Mouse (Mus musculus): ENCODE results near the gene 3110009E18Rik. TPM values are rescaled to one million over a fixed set of nuclear protein-coding genes. Genes with fewer than 3 reads are reported as not detected.
"Not testable (repeated sequence)": the region's sequence is repeated elsewhere in the genome, so short reads cannot be mapped to it uniquely, and the experiment has no call there.

3110009E18Rik gene
- polyA plus RNA-seq, 1 experiment from 2014 or later: 13.7 TPM

DNA sequence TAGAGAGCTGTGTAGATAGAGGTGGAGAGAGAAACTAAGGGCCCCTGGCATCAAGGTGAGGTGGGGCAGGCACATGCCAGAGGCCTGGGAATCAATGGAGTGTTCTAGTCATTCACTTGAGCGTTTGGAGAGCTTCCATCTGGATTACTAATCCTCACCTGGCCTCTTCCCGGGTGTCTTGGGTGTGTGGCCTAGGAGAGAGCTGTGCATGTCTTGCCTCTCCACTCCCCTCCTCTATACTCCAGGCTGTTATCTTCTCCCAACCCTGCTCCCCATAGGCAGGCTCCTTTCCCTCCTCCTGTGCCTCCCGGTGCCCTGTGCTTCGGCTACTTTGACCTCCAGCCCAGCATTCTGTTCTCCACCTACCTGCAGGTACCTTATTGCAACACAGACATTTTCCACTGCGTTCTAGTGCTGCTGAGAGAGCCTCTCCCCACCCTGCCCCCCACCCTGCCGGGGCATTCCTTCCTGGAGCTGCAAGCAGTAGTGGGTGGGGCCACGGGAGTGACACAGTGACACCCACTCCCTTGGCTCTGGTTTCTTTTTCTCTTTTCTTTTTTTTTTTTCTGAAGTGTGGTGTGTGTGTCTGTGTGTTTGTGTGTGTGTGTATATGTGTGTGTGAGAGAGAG lies 37.9 kb upstream of the 3110009E18Rik start:
- H3K27ac ChIP-seq (ENCODE audit: low read length): no peak overlapping the region
- no peak overlapping the region for H3K4me3 ChIP-seq (ENCODE audit: low read depth, low read length)
- 43% methylated on average over 7 of the region's 7 CpGs for WGBS
- H3K9ac ChIP-seq (ENCODE audit: low read depth, low read length): no peak overlapping the region
- no peaks in the 10 kb centered on the region for H3K4me1 ChIP-seq (ENCODE audit: control insufficient read depth, insufficient read depth, low read length)
- no peaks in the 10 kb centered on the region for H3K27me3 ChIP-seq (ENCODE audit: control insufficient read depth, insufficient read depth, low read depth, low read length)
- no peak overlapping the region for H3K4me2 ChIP-seq (ENCODE audit: low read length)
- no peaks in the 10 kb centered on the region for H3K9me3 ChIP-seq (replicated peaks; ENCODE audit: control insufficient read depth, low read length, poor library complexity, severe bottlenecking)
- no peaks in the 10 kb centered on the region for H3K36me3 ChIP-seq (ENCODE audit: control insufficient read depth, insufficient read depth, low read length)
- ATAC-seq: no peak

DNA sequence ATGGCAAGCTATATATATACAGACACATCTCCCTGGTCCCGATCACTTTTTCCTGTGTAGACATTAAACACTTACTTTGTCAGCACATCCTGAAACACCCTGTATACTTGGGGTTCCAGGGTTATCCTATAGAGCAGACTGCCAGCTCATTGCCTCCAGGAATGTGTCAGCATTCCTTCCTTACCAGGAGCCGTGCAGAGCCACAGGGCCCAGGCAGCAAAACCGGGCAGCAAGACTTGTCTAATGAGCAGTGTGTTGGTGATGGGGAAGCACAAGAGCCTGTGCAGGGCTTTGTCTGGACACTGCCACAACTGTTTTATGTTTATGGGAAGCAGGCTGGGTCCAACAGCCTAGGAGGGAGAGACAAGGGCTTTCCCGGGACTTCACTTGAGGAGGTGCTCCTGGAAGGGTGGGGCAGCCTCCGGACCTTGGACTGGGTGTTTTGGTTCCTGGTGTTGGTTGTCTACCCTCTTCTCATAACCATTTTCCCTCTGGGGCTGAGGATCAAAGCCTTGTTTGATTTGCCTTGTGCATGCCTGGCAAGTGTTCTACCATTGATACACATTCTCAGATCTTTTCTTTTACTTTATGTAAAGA lies 37.0 kb upstream of the 3110009E18Rik start:
- no peaks in the 10 kb centered on the region for H3K36me3 ChIP-seq (ENCODE audit: control insufficient read depth, insufficient read depth, low read length)
- no peak overlapping the region for H3K27ac ChIP-seq (ENCODE audit: low read length)
- H3K9me3 ChIP-seq (replicated peaks; ENCODE audit: control insufficient read depth, low read length, poor library complexity, severe bottlenecking): no peaks in the 10 kb centered on the region
- no peak for ATAC-seq
- 61% methylated on average over 5 of the region's 5 CpGs for WGBS
- H3K4me2 ChIP-seq (ENCODE audit: low read length): no peak overlapping the region
- H3K9ac ChIP-seq (ENCODE audit: low read depth, low read length): no peak overlapping the region
- no peaks in the 10 kb centered on the region for H3K4me1 ChIP-seq (ENCODE audit: control insufficient read depth, insufficient read depth, low read length)
- no peak overlapping the region for H3K4me3 ChIP-seq (ENCODE audit: low read depth, low read length)
- H3K27me3 ChIP-seq (ENCODE audit: control insufficient read depth, insufficient read depth, low read depth, low read length): no peaks in the 10 kb centered on the region

DNA sequence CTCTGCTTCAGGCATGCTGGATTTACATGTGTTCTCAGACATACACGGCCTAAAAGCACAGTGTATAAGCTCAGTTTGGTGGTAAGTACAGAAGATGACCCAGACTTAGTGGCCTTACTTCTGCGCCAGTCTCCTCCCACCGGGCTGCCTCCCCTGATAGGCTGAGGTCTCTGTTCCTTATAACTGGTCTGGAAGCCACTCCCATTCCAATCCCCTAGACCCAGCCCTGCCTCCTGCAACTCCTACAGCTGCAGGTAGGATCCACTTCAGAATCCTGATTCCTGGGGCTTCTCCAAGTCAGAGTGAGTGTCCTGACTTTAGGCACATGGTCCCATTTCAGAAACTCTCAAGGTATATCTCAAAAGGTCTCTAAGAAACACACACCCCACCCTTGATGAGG lies 35.3 kb upstream of the 3110009E18Rik start:
- Histone ChIP-seq H3K4me3 (ENCODE audit: low read depth, low read length) (no peak overlapping the region), H3K4me1 (ENCODE audit: control insufficient read depth, insufficient read depth, low read length) (no peaks in the 10 kb centered on the region), H3K9me3 (replicated peaks; ENCODE audit: control insufficient read depth, low read length, poor library complexity, severe bottlenecking) (no peaks in the 10 kb centered on the region), H3K4me2 (ENCODE audit: low read length) (no peak overlapping the region), H3K27me3 (ENCODE audit: control insufficient read depth, insufficient read depth, low read depth, low read length) (no peaks in the 10 kb centered on the region), H3K9ac (ENCODE audit: low read depth, low read length) (no peak overlapping the region), H3K27ac (ENCODE audit: low read length) (no peak overlapping the region), H3K36me3 (ENCODE audit: control insufficient read depth, insufficient read depth, low read length) (no peaks in the 10 kb centered on the region)
- WGBS: 75% methylated on average over 3 of the region's 3 CpGs
- no peak for ATAC-seq

DNA sequence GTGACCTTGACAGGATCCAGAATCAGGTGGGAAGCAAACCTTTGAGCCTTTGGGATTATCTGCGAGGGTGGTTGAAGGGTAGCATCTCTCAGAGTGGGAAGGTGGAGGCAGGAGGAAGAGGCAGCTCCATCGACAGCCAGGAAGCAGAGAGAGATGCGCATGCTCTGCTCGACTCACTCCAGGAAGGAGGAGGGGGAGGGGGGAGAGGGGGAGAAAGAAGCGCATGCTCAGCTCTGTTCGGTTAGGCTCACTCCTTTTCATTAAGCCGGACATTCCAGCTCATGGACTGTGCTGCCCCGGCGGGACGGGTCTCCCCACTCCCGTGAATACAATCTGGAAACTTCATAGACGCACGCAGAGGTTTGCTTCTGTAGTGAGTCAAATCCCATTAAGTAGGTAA lies 34.3 kb upstream of the 3110009E18Rik start:
- H3K27ac ChIP-seq (ENCODE audit: low read length): no peak overlapping the region
- no peak overlapping the region for H3K9ac ChIP-seq (ENCODE audit: low read depth, low read length)
- no peak overlapping the region for H3K4me2 ChIP-seq (ENCODE audit: low read length)
- no peaks in the 10 kb centered on the region for H3K4me1 ChIP-seq (ENCODE audit: control insufficient read depth, insufficient read depth, low read length)
- no peaks in the 10 kb centered on the region for H3K27me3 ChIP-seq (ENCODE audit: control insufficient read depth, insufficient read depth, low read depth, low read length)
- no peaks in the 10 kb centered on the region for H3K36me3 ChIP-seq (ENCODE audit: control insufficient read depth, insufficient read depth, low read length)
- ATAC-seq: no peak
- H3K4me3 ChIP-seq (ENCODE audit: low read depth, low read length): no peak overlapping the region
- no peaks in the 10 kb centered on the region for H3K9me3 ChIP-seq (replicated peaks; ENCODE audit: control insufficient read depth, low read length, poor library complexity, severe bottlenecking)
- 48% methylated on average over 13 of the region's 13 CpGs for WGBS

DNA sequence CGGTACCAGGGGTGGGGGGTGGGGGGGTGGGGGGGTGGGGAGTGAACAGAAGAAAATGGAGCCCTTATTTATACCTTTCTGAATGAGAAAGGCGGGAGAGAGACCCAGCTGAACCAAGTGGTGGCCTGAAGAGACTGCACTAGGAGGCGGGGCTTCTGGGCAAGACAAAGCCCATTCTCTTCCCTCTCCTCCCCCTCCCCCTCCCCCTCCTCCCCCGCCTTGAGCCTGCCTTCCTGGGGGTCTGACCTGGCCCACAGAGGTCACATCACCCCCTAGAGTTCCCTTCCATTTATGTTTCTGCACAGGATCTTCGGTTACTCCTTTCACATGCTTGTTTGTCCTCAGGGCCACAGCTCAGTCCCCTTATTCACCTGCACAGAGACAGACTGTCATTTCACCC lies 31.8 kb upstream of the 3110009E18Rik start:
- Histone ChIP-seq H3K4me1 (ENCODE audit: control insufficient read depth, insufficient read depth, low read length) (no peaks in the 10 kb centered on the region), H3K36me3 (ENCODE audit: control insufficient read depth, insufficient read depth, low read length) (no peaks in the 10 kb centered on the region), H3K9ac (ENCODE audit: low read depth, low read length) (no peak overlapping the region), H3K4me2 (ENCODE audit: low read length) (no peak overlapping the region), H3K27ac (ENCODE audit: low read length) (no peak overlapping the region), H3K9me3 (replicated peaks; ENCODE audit: control insufficient read depth, low read length, poor library complexity, severe bottlenecking) (peaks cover 3% of the 10 kb centered on the region; the same call in 1 of the 2 replicates), H3K4me3 (ENCODE audit: low read depth, low read length) (no peak overlapping the region), H3K27me3 (ENCODE audit: control insufficient read depth, insufficient read depth, low read depth, low read length) (no peaks in the 10 kb centered on the region)
- no peak for ATAC-seq
- WGBS: 12% methylated on average over 5 of the region's 5 CpGs

DNA sequence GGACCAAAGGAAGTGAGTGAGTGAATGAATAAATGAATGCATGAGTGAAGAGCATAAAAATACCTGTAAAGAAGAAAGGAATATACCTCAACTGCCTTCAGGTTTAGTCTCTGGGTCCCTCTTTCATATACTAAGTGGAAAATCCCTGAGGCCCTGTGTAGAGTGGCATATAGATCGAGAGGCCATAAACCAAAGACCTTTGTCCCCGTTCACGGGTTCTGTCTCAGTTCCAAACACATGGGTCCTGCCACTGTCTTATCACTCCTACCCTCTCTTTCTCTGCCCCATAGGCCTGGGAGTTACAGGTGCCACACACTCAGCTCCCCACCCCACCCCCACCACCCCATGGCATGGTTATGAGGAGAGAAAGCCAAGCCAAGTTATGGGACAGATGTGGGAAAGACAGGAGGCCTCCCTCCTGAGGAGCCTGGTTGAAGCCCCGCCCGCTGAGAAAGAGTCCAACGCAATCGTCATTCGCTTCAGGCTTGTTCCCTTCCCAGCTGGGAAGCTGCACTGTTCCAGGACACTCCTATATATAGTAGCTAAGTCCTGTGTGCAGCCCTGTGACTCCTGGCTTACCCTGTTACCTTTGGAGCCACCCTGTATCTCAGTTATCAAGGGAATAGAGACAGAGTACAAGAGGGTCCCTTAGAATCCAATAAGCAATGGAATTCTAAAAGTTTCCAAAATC lies 30.0 kb upstream of the 3110009E18Rik start:
- no peak overlapping the region for H3K27ac ChIP-seq (ENCODE audit: low read length)
- H3K4me1 ChIP-seq (ENCODE audit: control insufficient read depth, insufficient read depth, low read length): no peaks in the 10 kb centered on the region
- WGBS: 89% methylated on average over 8 of the region's 8 CpGs
- H3K9me3 ChIP-seq (replicated peaks; ENCODE audit: control insufficient read depth, low read length, poor library complexity, severe bottlenecking): peaks cover 3% of the 10 kb centered on the region; the same call in 1 of the 2 replicates
- no peak overlapping the region for H3K4me2 ChIP-seq (ENCODE audit: low read length)
- ATAC-seq: no peak
- no peak overlapping the region for H3K4me3 ChIP-seq (ENCODE audit: low read depth, low read length)
- no peak overlapping the region for H3K9ac ChIP-seq (ENCODE audit: low read depth, low read length)
- H3K36me3 ChIP-seq (ENCODE audit: control insufficient read depth, insufficient read depth, low read length): no peaks in the 10 kb centered on the region
- no peaks in the 10 kb centered on the region for H3K27me3 ChIP-seq (ENCODE audit: control insufficient read depth, insufficient read depth, low read depth, low read length)

DNA sequence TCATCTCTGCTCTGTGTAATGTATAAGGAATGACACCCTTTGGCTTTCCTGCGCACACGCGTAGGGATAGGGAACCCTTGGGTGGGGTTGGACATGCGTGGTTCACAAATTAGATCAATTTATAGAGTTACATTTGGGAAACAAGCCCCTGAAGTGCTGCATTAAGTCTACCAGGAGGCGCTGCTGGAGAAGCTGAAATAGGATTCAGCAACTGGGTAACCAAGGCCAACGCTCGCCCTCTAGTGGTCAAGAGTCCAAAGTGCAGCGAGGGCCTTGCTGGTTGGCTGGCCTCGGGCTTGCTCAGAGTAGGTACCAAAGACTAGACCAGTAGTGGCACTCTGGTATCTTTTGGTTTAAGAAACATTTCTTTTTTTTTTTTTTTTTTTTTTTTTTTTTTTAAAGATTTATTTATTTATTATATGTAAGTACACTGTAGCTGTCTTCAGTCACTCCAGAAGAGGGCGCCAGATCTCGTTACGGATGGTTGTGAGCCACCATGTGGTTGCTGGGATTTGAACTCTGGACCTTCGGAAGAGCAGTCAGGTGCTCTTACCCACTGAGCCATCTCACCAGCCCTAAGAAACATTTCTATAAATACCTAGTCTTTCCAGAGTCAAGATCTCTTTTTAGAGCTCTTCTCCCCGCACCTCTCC lies 27.4 kb upstream of the 3110009E18Rik start:
- not testable (repeated sequence) for H3K4me2 ChIP-seq (ENCODE audit: low read length); H3K4me1 ChIP-seq (ENCODE audit: control insufficient read depth, insufficient read depth, low read length); H3K9me3 ChIP-seq (replicated peaks; ENCODE audit: control insufficient read depth, low read length, poor library complexity, severe bottlenecking); ATAC-seq; H3K9ac ChIP-seq (ENCODE audit: low read depth, low read length); H3K27me3 ChIP-seq (ENCODE audit: control insufficient read depth, insufficient read depth, low read depth, low read length); H3K4me3 ChIP-seq (ENCODE audit: low read depth, low read length); H3K36me3 ChIP-seq (ENCODE audit: control insufficient read depth, insufficient read depth, low read length); H3K27ac ChIP-seq (ENCODE audit: low read length)
- 54% methylated on average over 11 of the region's 14 CpGs for WGBS

DNA sequence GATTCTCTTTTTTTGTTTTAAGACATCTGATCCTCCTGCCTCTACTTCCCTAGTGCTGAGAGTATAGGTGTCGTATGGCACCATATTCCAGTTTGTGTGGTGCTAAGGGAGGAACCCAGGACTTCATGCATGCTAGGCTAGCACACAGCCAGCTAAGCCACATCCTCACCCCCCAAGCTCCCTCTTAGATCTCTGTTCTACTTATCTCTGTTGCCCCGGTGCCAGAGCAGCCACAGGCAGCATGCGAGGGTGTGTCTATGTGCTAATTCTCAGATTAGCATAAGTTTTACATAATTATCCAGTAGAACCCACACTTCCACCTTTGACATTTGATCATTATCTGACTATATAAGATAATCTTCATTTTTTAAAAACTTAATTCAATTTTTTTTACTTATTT lies 26.1 kb upstream of the 3110009E18Rik start:
- H3K9me3 ChIP-seq (replicated peaks; ENCODE audit: control insufficient read depth, low read length, poor library complexity, severe bottlenecking): peaks cover 3% of the 10 kb centered on the region; the same call in 1 of the 2 replicates
- H3K9ac ChIP-seq (ENCODE audit: low read depth, low read length): no peak overlapping the region
- no peaks in the 10 kb centered on the region for H3K4me1 ChIP-seq (ENCODE audit: control insufficient read depth, insufficient read depth, low read length)
- H3K27me3 ChIP-seq (ENCODE audit: control insufficient read depth, insufficient read depth, low read depth, low read length): no peaks in the 10 kb centered on the region
- 52% methylated on average over 3 of the region's 3 CpGs for WGBS
- no peak overlapping the region for H3K27ac ChIP-seq (ENCODE audit: low read length)
- no peak overlapping the region for H3K4me2 ChIP-seq (ENCODE audit: low read length)
- no peaks in the 10 kb centered on the region for H3K36me3 ChIP-seq (ENCODE audit: control insufficient read depth, insufficient read depth, low read length)
- no peak overlapping the region for H3K4me3 ChIP-seq (ENCODE audit: low read depth, low read length)
- no peak for ATAC-seq

DNA sequence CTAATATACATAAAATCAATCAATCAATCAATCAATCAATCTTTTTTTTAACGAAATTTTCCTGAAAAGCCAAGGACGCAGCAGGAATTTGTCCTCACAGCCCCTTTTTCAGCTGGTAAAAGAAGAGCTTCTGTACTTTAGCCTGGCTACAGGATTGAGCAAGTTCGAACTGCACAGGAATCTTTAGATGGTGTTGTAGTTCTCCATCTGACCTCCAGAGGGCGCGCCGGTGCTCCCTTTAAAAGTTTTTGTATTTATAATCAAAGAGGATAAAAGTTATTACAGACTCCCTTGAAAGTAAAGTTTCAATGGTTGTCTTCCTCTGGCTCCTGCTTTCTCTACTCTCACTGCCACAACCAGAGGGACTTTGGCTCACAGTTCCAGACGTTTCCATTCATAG lies 22.7 kb upstream of the 3110009E18Rik start:
- no peak overlapping the region for H3K4me3 ChIP-seq (ENCODE audit: low read depth, low read length)
- no peaks in the 10 kb centered on the region for H3K4me1 ChIP-seq (ENCODE audit: control insufficient read depth, insufficient read depth, low read length)
- WGBS: 12% methylated on average over 7 of the region's 7 CpGs
- no peak for ATAC-seq
- no peaks in the 10 kb centered on the region for H3K36me3 ChIP-seq (ENCODE audit: control insufficient read depth, insufficient read depth, low read length)
- no peak overlapping the region for H3K27ac ChIP-seq (ENCODE audit: low read length)
- no peaks in the 10 kb centered on the region for H3K27me3 ChIP-seq (ENCODE audit: control insufficient read depth, insufficient read depth, low read depth, low read length)
- no peak overlapping the region for H3K9ac ChIP-seq (ENCODE audit: low read depth, low read length)
- H3K4me2 ChIP-seq (ENCODE audit: low read length): no peak overlapping the region
- no peaks in the 10 kb centered on the region for H3K9me3 ChIP-seq (replicated peaks; ENCODE audit: control insufficient read depth, low read length, poor library complexity, severe bottlenecking)

Data from midbrain, embryonic 16.5 days (tissue).